Mouse (Mus musculus) cerebellum, adult 2 months (tissue): ENCODE data around the gene Nkpd1. TPM values are rescaled to one million over a fixed set of nuclear protein-coding genes. Genes with fewer than 3 reads are reported as not detected.

Experiments
- DNase-seq, 2 experiments: peaks; one replicate each; pipeline ENCODE4 v3.0.0; 2021
- H3K27ac ChIP-seq: fragments of 200-500 bp; 2 replicates; pipeline ENCODE4 v1.5.1; 2012; ENCODE audit warnings: low read length, control low read depth, inconsistent platforms; ENCODE audit not compliant: insufficient read depth
- H3K27me3 ChIP-seq: fragments of 200-500 bp; 2 replicates; pipeline ENCODE4 v1.6.1; 2012; ENCODE audit warnings: inconsistent platforms, mild to moderate bottlenecking, low read length, moderate library complexity; ENCODE audit not compliant: control insufficient read depth, insufficient read depth
- H3K4me1 ChIP-seq: fragments of 200-500 bp; 2 replicates; pipeline ENCODE4 v1.6.1; 2011; ENCODE audit warnings: low read length; ENCODE audit not compliant: control insufficient read depth, insufficient read depth
- H3K4me3 ChIP-seq: fragments of 200-500 bp; replicated peaks from 2 replicates; pipeline ENCODE3; 2011; ENCODE audit warnings: mild to moderate bottlenecking, low read depth, low read length, control low read depth; ENCODE audit not compliant: insufficient read depth
- CTCF ChIP-seq: fragments of 200-500 bp; IDR thresholded peaks from 2 replicates; pipeline ENCODE4 v1.5.1; 2011; ENCODE audit warnings: low read depth, mild to moderate bottlenecking, control low read depth, low read length, moderate library complexity, borderline replicate concordance; ENCODE audit not compliant: insufficient read depth
- POLR2A ChIP-seq: fragments of 200-500 bp; IDR thresholded peaks from 2 replicates; pipeline ENCODE4 v1.6.1; 2011; ENCODE audit warnings: low read length, control low read depth, borderline replicate concordance; ENCODE audit not compliant: insufficient read depth
- WGBS: fragments of 180-500 bp; shearing (Covaris S2); methylation state at CpG from one replicate; pipeline ENCODE4 v1.1.7; 2018; 5-methylcytosine and 5-hydroxymethylcytosine counted together
- polyA plus RNA-seq: library from polyadenylated mRNA; depleted of rRNA; stranded (reverse); fragments of >200 nt; gene quantifications from 2 replicates; pipeline ENCODE4 v1.2.3, GENCODE M21; 2012; rRNA removed

The Nkpd1 gene
- polyA plus RNA-seq = 1.3 and 1.8 TPM in 2 replicates

DNA sequence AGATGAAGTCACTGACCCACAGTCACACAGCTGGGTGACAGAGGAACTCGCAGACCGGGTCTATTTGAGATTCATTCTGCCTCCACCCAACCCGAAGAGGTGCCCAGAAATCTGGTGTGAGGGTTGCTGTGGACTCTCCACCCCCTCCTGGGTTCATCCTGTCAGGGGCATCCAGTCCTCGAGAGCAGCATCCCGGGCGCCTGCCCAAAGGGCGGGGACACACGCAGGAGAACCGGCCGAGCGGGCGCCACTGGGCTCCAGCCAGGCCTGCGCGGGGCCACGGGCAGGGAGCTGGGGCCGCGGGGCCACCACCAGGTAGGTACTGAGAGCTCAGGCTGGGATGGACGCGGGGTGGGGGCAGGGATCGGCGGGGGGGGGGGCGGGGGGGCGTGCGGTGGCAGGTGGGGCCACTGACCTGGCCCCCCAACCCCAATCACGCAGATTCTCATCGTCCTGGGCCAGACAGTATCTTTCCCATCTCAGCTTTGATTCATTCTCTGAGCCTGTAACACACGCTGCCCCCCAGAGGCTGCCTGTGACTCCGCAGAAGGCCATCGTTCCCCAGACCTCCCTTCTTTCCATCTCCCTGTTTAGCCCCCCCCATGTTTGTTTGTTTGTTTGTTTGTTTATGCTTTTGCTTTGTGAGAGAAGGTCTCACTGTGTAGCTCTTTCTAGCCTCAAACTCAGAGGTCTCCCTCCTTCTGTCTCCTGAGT, at the start of gene Nkpd1:
TSS of gene Nkpd1 (plus strand) at position 187 of the 714 bp plus-strand sequence.
- no peaks in the 10 kb centered on the region for H3K27me3 ChIP-seq

GRCm38 (mm10) chr7:19468279-19468678, 49.4 kb upstream of the Nkpd1 start:
- 69% methylated on average over 12 of the region's 12 CpGs for WGBS
- Histone ChIP-seq H3K27me3 (peaks cover 1% of the 10 kb centered on the region; the same call in 1 of the 2 replicates), H3K4me1 (no peaks in the 10 kb centered on the region), H3K27ac (no peak overlapping the region), H3K4me3 (no peak overlapping the region)
- no peak for DNase-seq
- no peak for TF ChIP-seq CTCF
- TF ChIP-seq POLR2A = no peak

More for the DNA sequence above, at the start of gene Nkpd1:
- H3K27ac ChIP-seq = no peak within 1 kb of the TSS
- WGBS = under 1% methylated on average over 23 of the region's 29 CpGs
- peaks cover 6% of the 10 kb centered on the region for H3K4me1 ChIP-seq
- H3K4me3 ChIP-seq = peak within 1 kb of the TSS; percentile 33
- peak; percentile 60 to 62 for DNase-seq
- no peak for TF ChIP-seq POLR2A
- TF ChIP-seq CTCF = peak; percentile 63

DNA sequence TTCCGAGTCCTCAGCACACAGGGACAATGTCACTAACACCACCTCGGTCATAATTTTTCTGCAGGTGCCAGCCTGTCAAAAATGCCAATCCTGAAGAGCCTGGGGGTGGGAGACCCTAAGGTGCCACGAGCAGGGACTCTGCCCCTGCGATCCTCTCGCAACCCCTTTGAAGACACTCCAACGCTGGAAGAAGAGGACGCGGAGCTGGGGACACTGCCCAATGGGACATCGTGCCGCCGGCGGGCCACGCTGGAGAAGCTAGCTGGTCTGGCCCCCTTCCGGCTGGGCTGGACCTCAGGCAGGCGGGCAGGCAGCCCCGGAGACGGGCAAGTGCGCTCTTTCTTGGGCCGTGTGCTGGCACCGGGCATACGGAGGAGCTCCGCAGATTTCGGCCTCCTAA, 48.2 kb upstream of the Nkpd1 start:
- Histone ChIP-seq H3K27me3 (peaks cover 1% of the 10 kb centered on the region; the same call in 1 of the 2 replicates), H3K4me3 (no peak overlapping the region), H3K27ac (no peak overlapping the region), H3K4me1 (no peaks in the 10 kb centered on the region)
- DNase-seq = no peak
- 15% methylated on average over 23 of the region's 23 CpGs for WGBS
- no peak for TF ChIP-seq CTCF
- TF ChIP-seq POLR2A = no peak

DNA sequence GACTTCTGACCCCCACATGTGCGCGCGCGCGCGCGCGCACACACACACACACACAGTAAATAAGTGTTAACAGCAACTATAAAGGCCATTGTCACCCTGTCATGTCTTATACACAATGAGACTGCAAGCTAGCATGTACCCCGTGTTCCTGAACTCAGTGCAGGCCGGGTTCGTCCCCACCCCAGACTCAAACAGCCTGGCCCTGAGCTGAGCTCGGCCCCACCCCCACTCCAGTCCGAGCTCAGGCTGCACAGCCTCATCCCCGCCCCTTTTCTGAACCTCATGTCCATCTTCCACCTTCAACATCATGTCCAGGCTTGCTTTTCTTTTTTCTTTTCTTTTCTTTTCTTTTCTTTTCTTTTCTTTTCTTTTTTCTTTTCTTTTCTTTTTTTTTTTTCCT, 47.3 kb upstream of the Nkpd1 start:
- TF ChIP-seq POLR2A (no peak), CTCF (no peak)
- no peak overlapping the region for H3K4me3 ChIP-seq
- H3K27ac ChIP-seq = no peak overlapping the region
- no peak for DNase-seq
- WGBS = 12% methylated on average over 14 of the region's 14 CpGs
- H3K27me3 ChIP-seq = peaks cover 1% of the 10 kb centered on the region; the same call in 1 of the 2 replicates
- no peaks in the 10 kb centered on the region for H3K4me1 ChIP-seq

DNA sequence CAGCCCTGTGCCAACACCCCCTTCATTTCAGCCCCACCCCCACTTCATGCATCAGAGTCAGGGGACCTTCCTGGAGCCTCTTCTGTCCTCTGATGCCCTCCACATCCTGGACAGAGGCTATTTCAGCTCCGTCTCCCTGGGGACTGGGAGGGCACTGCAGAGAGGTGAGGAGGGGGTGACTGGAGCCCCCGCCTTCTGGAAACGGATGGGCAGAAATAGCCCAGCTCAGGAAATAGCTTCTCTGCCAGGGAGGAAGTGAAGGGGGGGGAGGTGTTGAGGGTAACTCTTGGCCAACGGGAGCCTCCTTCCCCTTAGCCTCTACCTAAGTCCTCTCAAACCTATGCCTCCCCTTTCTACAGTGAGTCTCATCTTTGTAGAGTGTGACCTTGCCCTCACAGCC, 45.2 kb upstream of the Nkpd1 start:
- WGBS = 40% methylated on average over 4 of the region's 4 CpGs
- Histone ChIP-seq H3K4me1 (no peaks in the 10 kb centered on the region), H3K27ac (no peak overlapping the region), H3K27me3 (peaks cover 1% of the 10 kb centered on the region; the same call in 1 of the 2 replicates), H3K4me3 (no peak overlapping the region)
- no peak for TF ChIP-seq POLR2A
- TF ChIP-seq CTCF = no peak
- no peak for DNase-seq

DNA sequence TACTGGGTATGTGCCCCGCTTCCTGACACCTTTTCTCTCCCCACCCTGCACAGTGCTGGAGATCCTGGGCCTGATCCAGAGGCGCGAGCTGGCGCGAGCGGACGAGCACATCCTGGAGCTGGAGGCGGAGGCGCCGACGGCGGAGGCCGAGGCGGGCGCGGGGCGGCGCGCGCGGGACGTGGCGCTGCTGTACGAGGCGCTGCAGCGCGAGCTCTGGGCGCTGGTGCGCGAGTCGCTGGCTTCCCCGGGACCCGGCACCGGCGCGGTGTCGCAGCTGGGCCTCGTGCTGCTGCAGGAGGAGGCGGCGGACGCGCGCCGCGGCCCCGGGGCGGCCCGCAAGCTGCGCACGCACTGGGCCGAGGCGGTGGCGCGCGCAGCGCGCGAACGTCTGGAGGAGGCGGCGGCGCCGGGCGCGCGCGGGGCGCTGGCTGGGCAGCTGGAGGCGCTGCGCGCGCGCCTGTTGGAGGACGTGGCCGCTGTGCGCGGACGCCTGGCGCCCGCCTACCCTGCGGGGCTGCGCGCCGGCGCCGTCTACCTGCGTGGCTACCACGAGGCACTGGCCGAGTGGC, 43.7 kb upstream of the Nkpd1 start:
- TF ChIP-seq CTCF = no peak
- 1% methylated on average over 79 of the region's 89 CpGs for WGBS
- Histone ChIP-seq H3K27me3 (peaks cover 1% of the 10 kb centered on the region; the same call in 1 of the 2 replicates), H3K4me1 (no peaks in the 10 kb centered on the region), H3K27ac (no peak overlapping the region), H3K4me3 (peak overlapping the region; percentile 40)
- peak; percentile 75 to 78 for DNase-seq

- H3K27ac ChIP-seq = no peak overlapping the region
- 69% methylated on average over 2 of the region's 2 CpGs for WGBS
- TF ChIP-seq POLR2A = no peak
- TF ChIP-seq CTCF = no peak; the same call in 1 of the 2 replicates
- DNase-seq = no peak
- no peaks in the 10 kb centered on the region for H3K27me3 ChIP-seq
- H3K4me1 ChIP-seq = no peaks in the 10 kb centered on the region
- H3K4me3 ChIP-seq = no peak overlapping the region
These were observed 40.6 kb upstream of the Nkpd1 start for GRCm38 (mm10) chr7:19477084-19477483.

DNA sequence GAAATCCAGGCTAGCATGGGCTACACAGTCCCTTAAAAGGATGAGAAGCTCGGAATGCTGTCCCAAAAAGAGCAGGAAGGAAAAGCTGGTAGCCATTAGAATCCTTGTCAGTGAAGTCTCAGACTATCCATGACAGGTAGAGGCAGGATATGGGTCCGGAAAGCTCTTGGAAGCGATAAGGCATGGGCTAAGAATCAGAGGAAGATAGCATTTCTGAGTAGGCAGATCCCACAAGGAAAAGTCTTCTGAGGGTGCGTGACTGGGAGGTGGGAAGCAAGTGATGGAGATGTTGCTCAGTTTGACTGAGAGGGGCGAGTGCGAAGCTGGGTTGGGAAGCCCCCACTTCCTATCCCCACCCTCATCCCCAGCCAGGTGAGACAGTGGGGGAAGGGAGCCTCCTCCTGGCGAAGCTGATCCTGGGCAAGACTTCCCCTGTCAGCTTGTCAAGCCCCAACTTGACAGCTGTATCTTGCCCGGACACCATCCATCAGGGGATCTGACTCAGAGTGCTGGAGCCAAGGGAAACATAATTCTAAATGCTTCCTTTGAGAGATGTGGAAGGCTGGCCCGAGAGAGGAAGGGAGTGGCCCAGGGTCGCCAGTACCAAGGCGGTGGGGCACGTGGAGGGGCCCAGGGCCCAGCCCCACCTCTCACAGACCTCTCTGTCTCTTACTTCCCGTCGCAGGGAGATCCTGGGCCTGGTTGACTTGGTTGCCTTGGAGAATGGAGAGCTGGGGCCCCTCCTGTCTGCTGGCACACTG, 39.8 kb upstream of the Nkpd1 start:
- 32% methylated on average over 14 of the region's 14 CpGs for WGBS
- Histone ChIP-seq H3K27me3 (no peaks in the 10 kb centered on the region), H3K4me1 (no peaks in the 10 kb centered on the region), H3K27ac (no peak overlapping the region), H3K4me3 (no peak overlapping the region)
- TF ChIP-seq POLR2A (no peak), CTCF (no peak)
- DNase-seq = no peak
